Mouse (Mus musculus) gastrocnemius, adult 18-20 months (tissue): ENCODE measurements around the gene Siglech. TPM values are rescaled to one million over a fixed set of nuclear protein-coding genes. Genes with fewer than 3 reads are reported as not detected.
A peak's percentile ranks its signal among the peaks of the same experiment; 100 is the strongest.
"Not testable (repeated sequence)": the region's sequence is repeated elsewhere in the genome, so short reads cannot be mapped to it uniquely, and the experiment has no call there.

Source experiments
- DNase-seq: peaks from one replicate; pipeline ENCODE4 v3.0.0; 2021; ENCODE audit warnings: low spot score
- long read RNA-seq, 2 experiments: library from polyadenylated mRNA; stranded (forward); transcript quantifications; one replicate each; pipeline ENCODE4 v2.0.0; 2021
- total RNA-seq, 2 experiments: library from RNA; stranded (reverse); gene quantifications; 2 replicates each; pipeline ENCODE4 v1.2.3; 2021

Siglech gene
- total RNA-seq: under 1 TPM; 0.31 to 0.43 TPM
- long read RNA-seq, experiment 1: 0 reads
- long read RNA-seq, experiment 2: 0 reads

DNA sequence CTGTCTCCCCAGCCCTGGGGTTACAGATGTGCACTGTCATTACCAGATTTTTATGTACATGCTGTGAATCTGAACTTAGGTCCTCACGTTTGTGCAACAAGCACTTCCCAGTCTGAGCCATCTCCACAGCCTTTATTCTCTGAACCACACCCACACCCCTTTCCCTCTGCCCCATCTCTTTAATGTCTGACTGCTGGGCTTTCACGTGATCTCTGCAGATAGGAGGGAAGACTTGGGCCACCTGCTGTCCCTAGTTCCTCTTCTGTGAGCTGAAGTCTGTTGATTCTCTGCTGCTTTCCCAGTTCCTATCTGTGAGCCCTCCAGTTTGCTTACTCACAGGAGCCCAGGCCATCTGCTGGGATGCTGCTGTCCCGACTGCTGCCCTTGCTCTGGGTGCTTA is at the start of gene Siglech:
Siglech (plus strand) TSS at position 253 of the 400 bp plus-strand sequence.
- DNase-seq: peak; percentile 2

DNA sequence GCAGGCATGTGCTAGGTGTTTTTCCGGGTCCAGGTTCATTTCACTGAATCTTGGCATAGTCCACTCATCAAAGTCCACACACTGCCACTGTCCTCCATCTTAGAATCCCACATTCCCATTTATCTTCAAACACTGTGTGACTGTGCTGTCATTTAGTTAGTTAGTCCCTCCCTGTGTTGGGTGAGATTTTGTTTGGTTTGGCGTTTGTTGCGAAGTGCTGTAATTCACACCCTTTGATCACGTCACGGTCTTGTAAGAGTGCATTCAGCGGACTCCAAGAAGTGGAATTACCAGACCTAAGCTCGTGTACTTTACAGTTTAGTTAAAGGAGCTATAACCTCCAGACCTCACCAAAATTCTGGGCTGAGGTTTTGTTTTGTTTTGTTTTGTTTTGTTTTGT is 45.3 kb upstream of the Siglech start:
- DNase-seq: no peak

GRCm38 (mm10) chr7:55728903-55729302 is 39.1 kb upstream of the Siglech start:
- DNase-seq: no peak

DNA sequence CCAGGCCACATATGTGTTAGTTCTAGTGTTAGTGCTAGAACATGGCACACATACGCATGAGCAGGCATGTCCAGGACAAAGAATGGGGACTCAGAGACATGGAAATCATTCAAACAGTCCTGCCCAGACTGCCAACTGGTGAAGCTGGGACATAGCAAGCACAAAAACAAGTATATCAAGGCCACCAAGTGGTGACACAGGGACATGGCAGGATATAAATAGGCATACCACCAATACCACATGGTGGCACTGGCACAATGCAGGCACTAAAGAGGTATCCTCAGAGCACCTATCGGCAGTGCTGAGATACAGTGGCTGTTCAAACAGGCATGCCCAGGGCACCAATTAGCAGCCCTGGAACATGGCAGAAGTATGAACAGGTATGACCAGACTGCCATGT is 33.5 kb upstream of the Siglech start:
- DNase-seq: no peak

GRCm38 (mm10) chr7:55737125-55737912 is 30.7 kb upstream of the Siglech start:
- no peak for DNase-seq

- no peak for DNase-seq
Observed at GRCm38 (mm10) chr7:55743614-55744267, 24.2 kb upstream of the Siglech start.

- DNase-seq: no peak
Observed at GRCm38 (mm10) chr7:55744566-55745220, 23.3 kb upstream of the Siglech start.

DNA sequence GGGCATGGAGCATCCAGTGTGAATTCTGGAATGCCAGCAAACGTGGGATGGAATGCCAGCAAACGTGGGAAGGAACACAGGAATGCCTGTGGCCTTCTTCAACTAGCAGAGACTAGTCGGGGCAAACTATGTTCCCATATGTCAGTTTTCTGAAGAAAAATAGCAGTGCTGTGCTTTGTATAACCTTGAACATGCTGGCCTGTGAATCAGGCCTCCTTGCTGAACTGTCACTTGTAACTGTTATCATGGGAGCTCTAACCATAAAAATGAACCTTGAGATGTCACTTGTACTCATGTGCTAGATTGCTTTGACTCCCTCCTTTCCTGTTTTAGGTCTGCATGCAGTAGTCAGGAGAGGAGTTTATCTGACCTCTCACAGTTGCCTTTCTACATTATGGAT is 17.1 kb upstream of the Siglech start:
- no peak for DNase-seq

GRCm38 (mm10) chr7:55759346-55759745 is 8.6 kb upstream of the Siglech start:
- no peak for DNase-seq

DNA sequence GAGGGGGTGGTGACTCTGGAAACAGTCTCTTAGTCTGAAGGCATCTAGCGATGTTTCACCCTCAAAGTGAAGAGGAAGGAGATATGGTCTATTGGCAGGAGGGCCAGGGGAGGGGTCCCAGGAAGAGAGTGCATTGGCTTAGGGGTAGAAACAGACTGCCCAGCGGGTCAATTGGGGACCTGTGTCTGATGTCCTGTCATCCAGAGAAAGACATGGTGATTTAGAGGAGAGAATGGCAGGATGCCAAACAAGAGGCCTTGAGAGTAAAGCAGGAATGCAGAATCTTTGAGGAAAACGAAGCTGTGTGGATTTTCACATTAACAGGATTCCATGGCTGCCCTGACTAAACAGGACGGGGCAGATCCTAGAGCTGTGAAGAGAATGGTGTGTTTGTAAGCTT is 12.0 kb downstream of the Siglech start:
- DNase-seq: no peak

DNA sequence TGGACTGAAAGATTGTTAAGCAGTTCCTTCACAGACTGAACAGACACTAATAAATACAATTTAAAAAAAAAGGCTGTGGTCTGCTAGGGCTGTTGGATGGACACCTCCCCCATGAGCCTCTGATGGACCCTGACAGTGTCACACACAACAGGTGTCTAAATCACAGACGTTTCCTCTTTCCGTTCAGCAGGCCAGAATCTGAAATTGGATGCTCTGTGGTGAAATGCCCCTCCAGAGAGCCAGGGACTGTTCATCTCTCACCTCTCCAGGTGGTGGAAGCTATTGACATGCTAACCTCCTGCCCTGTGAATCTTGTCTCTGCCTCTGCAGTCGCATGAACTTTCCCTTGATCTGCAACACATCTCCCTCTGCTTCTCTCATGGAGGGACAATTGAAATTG is 14.5 kb downstream of the Siglech start:
- no peak for DNase-seq

GRCm38 (mm10) chr7:55784580-55784979 is 16.6 kb downstream of the Siglech start:
- DNase-seq: no peak

- DNase-seq: not testable (repeated sequence)
Observed at GRCm38 (mm10) chr7:55790586-55790985, 22.6 kb downstream of the Siglech start.

GRCm38 (mm10) chr7:55792280-55792679 is 24.3 kb downstream of the Siglech start:
- no peak for DNase-seq

DNA sequence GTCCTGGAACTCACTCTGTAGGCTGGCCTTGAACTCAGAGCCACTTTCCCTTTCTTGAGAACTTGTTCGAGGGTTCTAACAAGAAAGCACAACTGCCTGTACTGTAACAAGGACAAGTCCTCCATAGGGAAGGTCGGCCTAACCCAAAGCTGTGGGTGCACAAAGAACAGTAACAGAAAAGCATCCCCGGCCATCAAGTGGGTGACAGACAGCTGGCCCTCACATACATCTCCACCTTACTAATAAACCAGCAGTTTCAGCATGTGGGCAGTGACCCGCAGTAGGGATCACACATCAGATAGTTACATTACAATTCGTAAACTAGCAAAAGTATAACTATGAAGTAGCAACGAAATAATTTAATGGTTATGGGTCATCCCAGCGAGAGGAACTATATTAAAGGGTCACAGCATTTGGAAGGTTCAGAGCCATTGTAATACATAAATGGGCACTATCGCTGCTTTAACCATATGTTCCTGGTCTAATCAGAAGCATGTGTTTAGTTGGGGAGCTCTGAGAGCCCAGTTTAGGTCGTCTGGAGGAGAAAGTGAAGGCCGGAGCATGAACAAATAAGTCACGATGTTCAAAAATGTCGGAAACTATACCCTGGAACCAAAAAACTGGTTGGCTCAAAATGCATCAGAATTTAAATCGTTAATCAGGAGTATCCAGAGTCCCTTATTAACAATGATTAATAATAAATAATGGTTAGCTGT is 25.4 kb downstream of the Siglech start:
- no peak for DNase-seq

DNA sequence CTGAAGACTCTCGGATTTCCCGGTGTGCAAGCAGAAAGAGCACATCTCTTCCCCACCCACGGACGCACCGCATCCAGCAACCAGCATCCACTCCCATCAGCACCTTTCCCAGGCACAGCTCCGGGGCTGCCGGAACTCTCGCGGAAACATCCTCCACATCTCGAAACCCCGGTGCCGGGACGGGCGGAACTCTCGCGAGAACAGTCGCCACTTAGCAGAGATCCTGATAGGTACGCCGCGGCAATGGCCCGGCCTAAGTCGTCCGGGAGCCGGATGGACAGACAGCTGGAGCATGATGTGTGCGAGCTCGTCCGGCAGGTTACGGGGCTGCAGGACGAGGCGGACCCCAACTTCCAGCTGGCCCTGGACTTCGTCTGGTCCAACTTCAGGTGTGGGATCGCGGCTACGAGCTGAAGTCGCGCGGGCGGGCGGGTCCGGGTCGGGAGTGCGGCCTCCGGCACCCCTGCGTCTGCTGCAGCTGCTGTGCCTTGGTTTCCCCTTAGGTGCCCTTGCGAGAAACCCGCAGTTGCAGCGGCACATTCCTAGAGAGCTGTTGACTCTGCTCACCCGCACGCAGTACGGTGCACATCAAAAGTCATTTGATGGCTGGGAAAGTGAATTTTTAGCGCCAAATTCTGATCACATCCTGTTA is 26.1 kb downstream of the Siglech start, which contains the start of gene Tubgcp5:
Tubgcp5 (plus strand) TSS at position 203 of the 652 bp plus-strand sequence.
- DNase-seq: peak; percentile 96

DNA sequence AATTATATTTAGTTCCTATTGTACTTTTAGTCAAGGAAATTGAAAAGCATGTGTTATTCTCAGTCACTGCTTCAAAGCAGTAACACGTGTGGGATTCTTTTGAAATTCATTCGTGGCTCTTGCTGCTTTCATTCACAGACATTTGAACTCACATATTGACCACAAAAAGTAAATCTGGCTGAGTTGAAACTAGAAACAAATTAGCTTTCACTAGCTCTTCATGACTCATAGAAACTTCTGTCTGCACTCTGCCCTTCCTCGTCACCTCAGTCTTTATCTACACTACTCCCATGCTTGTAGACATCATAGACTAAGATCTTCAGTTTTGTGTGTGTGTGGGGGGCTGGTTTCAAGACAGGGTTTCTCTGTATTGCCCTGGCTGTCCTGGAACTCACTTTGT is 32.0 kb downstream of the Siglech start:
- no peak for DNase-seq

DNA sequence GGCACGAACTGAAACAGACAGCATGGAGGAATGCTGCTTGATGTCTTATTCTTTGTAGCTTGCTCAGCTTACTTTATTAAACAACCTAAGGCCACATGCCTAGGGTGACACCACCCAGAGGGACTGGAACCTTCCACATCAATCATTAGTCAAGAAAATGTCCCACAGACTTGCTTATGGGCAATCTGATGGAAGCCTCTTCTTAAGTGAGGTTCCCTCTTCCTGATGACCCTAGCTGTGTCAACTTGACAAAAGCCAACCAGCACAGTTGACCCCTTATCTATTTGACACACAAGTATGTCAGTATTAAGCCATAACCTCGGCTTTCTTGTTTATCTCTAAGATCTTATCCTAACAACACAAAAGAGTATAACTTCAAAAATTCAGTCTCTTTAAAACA is 42.0 kb downstream of the Siglech start:
- no peak for DNase-seq

DNA sequence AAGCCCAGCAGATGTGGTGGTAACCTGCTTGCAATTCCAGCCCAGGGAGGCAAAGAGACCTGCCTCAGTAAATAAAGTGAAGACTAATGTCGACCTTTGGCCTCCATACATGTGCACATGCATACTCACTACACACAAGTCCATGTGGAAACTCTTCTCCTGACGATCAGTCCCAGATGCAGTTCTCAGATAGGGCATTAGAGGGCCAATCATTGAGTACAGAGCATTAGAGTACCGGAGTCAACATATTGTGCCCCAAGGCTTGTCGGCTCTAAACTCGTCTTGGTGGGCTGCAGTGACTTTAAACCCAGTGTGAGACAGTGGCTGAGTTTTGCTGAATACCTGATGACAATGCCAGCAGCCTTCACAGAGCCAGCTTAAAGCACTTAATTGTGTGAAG is 56.5 kb downstream of the Siglech start:
- DNase-seq: no peak

DNA sequence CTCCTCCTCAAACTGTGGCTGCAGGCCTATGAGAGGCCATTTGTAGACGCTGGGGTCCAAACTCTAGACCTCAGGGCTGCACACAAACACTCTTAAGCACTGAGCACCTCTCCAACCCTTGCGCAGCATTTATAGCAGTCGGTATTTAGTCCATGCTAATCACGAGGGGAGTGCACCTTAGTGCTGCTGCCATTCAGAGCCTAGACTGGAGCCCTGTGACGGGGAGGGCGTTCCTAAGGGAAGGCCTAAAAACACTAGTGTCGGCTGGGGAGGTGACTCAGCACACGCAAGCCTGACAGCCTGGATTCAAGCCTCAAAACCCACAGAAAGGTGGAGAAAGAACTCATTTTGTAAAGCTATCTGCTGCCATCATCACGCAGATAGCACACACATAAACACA is 59.6 kb downstream of the Siglech start:
- no peak for DNase-seq
